Mouse (Mus musculus) kidney, postnatal 4 days (tissue): ENCODE data around the gene Gtf2a1.
"Not testable (repeated sequence)": the region's sequence is repeated elsewhere in the genome, so short reads cannot be mapped to it uniquely, and the experiment has no call there.

Experiments used
- DNase-seq, 2 experiments: peaks; one replicate each; pipeline ENCODE4 v3.0.0; 2021; ENCODE audit warnings: mixed read lengths in 2 of 2

The Gtf2a1 gene

GRCm38 (mm10) chr12:91581204-91582070 lies 8.8 kb downstream of the Gtf2a1 start:
- DNase-seq, result no peak

GRCm38 (mm10) chr12:91579665-91580064 lies 10.6 kb downstream of the Gtf2a1 start:
- no peak for DNase-seq

GRCm38 (mm10) chr12:91571708-91572107 lies 18.6 kb downstream of the Gtf2a1 start:
- DNase-seq, result no peak

GRCm38 (mm10) chr12:91569255-91569654 lies 21.0 kb downstream of the Gtf2a1 start:
- DNase-seq, result no peak

- no peak for DNase-seq
Measured at GRCm38 (mm10) chr12:91567145-91567544, 23.1 kb downstream of the Gtf2a1 start.

GRCm38 (mm10) chr12:91558152-91558551 lies 32.1 kb downstream of the Gtf2a1 start:
- DNase-seq, result not testable (repeated sequence)

- not testable (repeated sequence) for DNase-seq
Measured at GRCm38 (mm10) chr12:91557358-91558005, 32.8 kb downstream of the Gtf2a1 start.

- peak; percentile 66 to 72 for DNase-seq
Measured at GRCm38 (mm10) chr12:91551773-91552526, 38.3 kb downstream of the Gtf2a1 start.

GRCm38 (mm10) chr12:91549471-91549870 lies 40.8 kb downstream of the Gtf2a1 start:
- peak; percentile 31 to 46 for DNase-seq

GRCm38 (mm10) chr12:91540202-91540601 lies 50.1 kb downstream of the Gtf2a1 start:
- no peak for DNase-seq

GRCm38 (mm10) chr12:91534514-91534913 lies 55.8 kb downstream of the Gtf2a1 start:
- no peak for DNase-seq

GRCm38 (mm10) chr12:91523626-91524025 lies 66.7 kb downstream of the Gtf2a1 start:
- DNase-seq, result no peak

- no peak for DNase-seq
Measured at GRCm38 (mm10) chr12:91517808-91518207, 72.5 kb downstream of the Gtf2a1 start.

GRCm38 (mm10) chr12:91513980-91514379 lies 76.3 kb downstream of the Gtf2a1 start:
- no peak for DNase-seq

- no peak for DNase-seq
Measured at GRCm38 (mm10) chr12:91511766-91512165, 78.5 kb downstream of the Gtf2a1 start.
